Mouse (Mus musculus) adrenal gland, postnatal 25 days (tissue): ENCODE measurements around the gene Slc5a9. TPM values are rescaled to one million over a fixed set of nuclear protein-coding genes. Genes with fewer than 3 reads are reported as not detected.
A peak's percentile ranks its signal among the peaks of the same experiment; 100 is the strongest.
"Not testable (repeated sequence)": the region's sequence is repeated elsewhere in the genome, so short reads cannot be mapped to it uniquely, and the experiment has no call there.

Experiments
- DNase-seq: peaks from one replicate; pipeline ENCODE4 v3.0.0; 2021; ENCODE audit warnings: mixed read lengths
- long read RNA-seq: library from polyadenylated mRNA; stranded (forward); transcript quantifications from one replicate; pipeline ENCODE4 v2.0.0, GENCODE M21; 2021
- total RNA-seq: library from RNA; stranded (reverse); gene quantifications from 2 replicates; pipeline ENCODE4 v1.2.3, GENCODE M21; 2021

Slc5a9 gene
- total RNA-seq: not detected in 2 replicates
- long read RNA-seq: 0 reads

- DNase-seq: no peak
Measured at GRCm38 (mm10) chr4:111902775-111903174, at the start of gene Slc5a9. Slc5a9 (minus strand) TSS chr4:111902918.

GRCm38 (mm10) chr4:111919092-111919491, 16.4 kb upstream of the Slc5a9 start, which contains the start of gene Skint8:
Skint8 (plus strand) TSS chr4:111919392.
- no peak for DNase-seq

- DNase-seq: no peak
Measured at GRCm38 (mm10) chr4:111907926-111908325, 5.2 kb upstream of the Slc5a9 start.

- DNase-seq: no peak
Measured at GRCm38 (mm10) chr4:111901473-111901872, 1.2 kb downstream of the Slc5a9 start.

- not testable (repeated sequence) for DNase-seq
Measured at GRCm38 (mm10) chr4:111900491-111900890, 2.2 kb downstream of the Slc5a9 start.

GRCm38 (mm10) chr4:111898566-111898965, 4.2 kb downstream of the Slc5a9 start:
- DNase-seq: no peak

- DNase-seq: no peak
Measured at GRCm38 (mm10) chr4:111897755-111898154, 5.0 kb downstream of the Slc5a9 start.

GRCm38 (mm10) chr4:111892138-111892537, 10.6 kb downstream of the Slc5a9 start:
- DNase-seq: no peak

- DNase-seq: peak; percentile 69
Measured at GRCm38 (mm10) chr4:111886607-111887006, 16.1 kb downstream of the Slc5a9 start.

- DNase-seq: peak; percentile 63
Measured at GRCm38 (mm10) chr4:111886018-111886417, 16.7 kb downstream of the Slc5a9 start.

GRCm38 (mm10) chr4:111883543-111883942, 19.2 kb downstream of the Slc5a9 start:
- no peak for DNase-seq

GRCm38 (mm10) chr4:111880112-111880875, 22.4 kb downstream of the Slc5a9 start:
- no peak for DNase-seq

- no peak for DNase-seq
Measured at GRCm38 (mm10) chr4:111867743-111868401, 34.8 kb downstream of the Slc5a9 start.

GRCm38 (mm10) chr4:111866701-111867100, 36.0 kb downstream of the Slc5a9 start:
- DNase-seq: no peak

GRCm38 (mm10) chr4:111852626-111853025, 50.1 kb downstream of the Slc5a9 start:
- DNase-seq: no peak

GRCm38 (mm10) chr4:111838882-111839281, 63.8 kb downstream of the Slc5a9 start:
- DNase-seq: no peak

Other genes starting within 250 kb of the Slc5a9 start
- 12.6 and 14.9 TPM in 2 replicates for gene Spata6, start 182.9 kb downstream of the Slc5a9 start, total RNA-seq
- gene Skint8, start 16.5 kb upstream of the Slc5a9 start, total RNA-seq: not detected in 2 replicates
- not detected in 2 replicates for gene Skint7, start 70.0 kb upstream of the Slc5a9 start, total RNA-seq
- gene Skint1, start 103.4 kb upstream of the Slc5a9 start, total RNA-seq: not detected in 2 replicates
- gene Skint4, start 169.1 kb upstream of the Slc5a9 start, total RNA-seq: not detected in 2 replicates